20 mouse cellular contexts compared by ENCODE assay signal in the genomic region with DNA sequence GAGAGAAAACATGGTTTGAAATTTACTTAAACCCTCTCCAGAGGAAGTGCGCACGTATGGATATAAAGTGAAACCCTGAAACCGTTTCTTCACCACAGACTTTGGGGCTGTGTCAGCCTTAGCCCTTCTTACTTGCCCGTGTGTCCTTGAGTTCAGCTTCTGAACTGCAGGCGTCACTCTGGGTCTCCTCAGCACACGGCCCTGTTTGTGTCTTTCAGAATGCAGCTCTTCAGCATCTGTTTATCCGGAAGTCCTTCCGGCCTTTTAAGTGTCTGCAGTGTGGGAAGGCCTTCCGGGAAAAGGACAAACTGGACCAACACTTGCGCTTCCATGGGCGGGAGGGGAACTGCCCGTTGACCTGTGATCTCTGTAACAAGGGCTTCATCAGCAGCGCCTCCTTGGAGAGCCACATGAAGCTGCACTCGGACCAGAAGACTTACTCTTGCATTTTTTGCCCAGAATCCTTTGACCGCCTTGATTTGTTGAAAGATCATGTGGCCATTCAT. TPM values are rescaled to one million over a fixed set of nuclear protein-coding genes. Genes with fewer than 3 reads are reported as not detected.
DNase-seq lines count a peak whose midpoint lies in the region; ATAC-seq and TF ChIP-seq lines count a peak whose summit lies in the region.
"Had no signal": no experiment of that assay in that cellular context is flagged by ENCODE, and none has a peak within 500 bp of the region (broad histone marks: within the 10 kb centered on the region; RNA-seq: fewer than 3 reads in every experiment).

No protein-coding gene starts in this region.

- 74% methylated on average over 15 of the region's 15 CpGs for WGBS in hindbrain, postnatal 0 days
- WGBS in hindbrain, embryonic 11.5 days = 81% methylated on average over 15 of the region's 15 CpGs
- 62% methylated on average over 15 of the region's 15 CpGs for WGBS in lung, embryonic 14.5 days
- WGBS in lung, adult 2 months = 52% methylated on average over 15 of the region's 15 CpGs

- no peaks in the 10 kb centered on the region for H3K27me3 ChIP-seq in hindbrain, postnatal 0 days (ENCODE audit: insufficient read depth, low read length)
- H3K27me3 ChIP-seq in hindbrain, embryonic 11.5 days (ENCODE audit: control insufficient read depth, insufficient read depth, low read length) = no peaks in the 10 kb centered on the region
- no peaks in the 10 kb centered on the region for H3K27me3 ChIP-seq in lung, embryonic 14.5 days (ENCODE audit: insufficient read depth, low read length)
- H3K27me3 ChIP-seq: liver, embryonic 13.5 days; neural tube, embryonic 15.5 days had no signal

- DNase-seq in cerebellum, adult 9-10 months = peak; percentile 20
- DNase-seq in hindbrain, postnatal 0 days (ENCODE audit: low spot score) = no peak
- no peak for DNase-seq in hindbrain, embryonic 11.5 days (ENCODE audit: low spot score)
- peak; percentile 23 for DNase-seq in lung, embryonic 14.5 days
- DNase-seq in lung, adult 2 months = no peak
- no peak for DNase-seq in MN1 (ENCODE audit: low spot score)
- DNase-seq in gastrocnemius, adult 2 months = no peak
- DNase-seq: adrenal gland, postnatal 14 days; cerebellum, adult 18-20 months; gastrocnemius, postnatal 14 days; liver, embryonic 13.5 days; midbrain, embryonic 14.5 days; thymus, postnatal 14 days had no signal

- intact Hi-C loops in gastrocnemius, adult 2 months (cut with DNase I) = no loop called here

- no peak overlapping the region for H3K4me3 ChIP-seq in hindbrain, postnatal 0 days (ENCODE audit: low read length)
- no peak overlapping the region for H3K4me3 ChIP-seq in hindbrain, embryonic 11.5 days (ENCODE audit: low read depth, low read length)
- no peak overlapping the region for H3K4me3 ChIP-seq in lung, embryonic 14.5 days (ENCODE audit: low read depth, low read length)
- no peak overlapping the region for H3K4me3 ChIP-seq in lung, adult 2 months (replicated peaks; ENCODE audit: extremely low read depth, low read depth, low read length)
- no peak overlapping the region for H3K4me3 ChIP-seq in gastrocnemius, adult 2 months
- H3K4me3 ChIP-seq: heart, embryonic 10.5 days; limb, embryonic 10.5 days; liver, embryonic 13.5 days; myocyte; neural tube, embryonic 15.5 days had no signal

- no peaks in the 10 kb centered on the region for H3K4me1 ChIP-seq in hindbrain, postnatal 0 days (ENCODE audit: insufficient read depth, low read length)
- H3K4me1 ChIP-seq in hindbrain, embryonic 11.5 days (replicated peaks; ENCODE audit: control insufficient read depth, insufficient read depth, low read length) = peaks cover 3% of the 10 kb centered on the region
- H3K4me1 ChIP-seq in lung, embryonic 14.5 days (ENCODE audit: insufficient read depth) = no peaks in the 10 kb centered on the region
- no peaks in the 10 kb centered on the region for H3K4me1 ChIP-seq in lung, adult 2 months (ENCODE audit: control insufficient read depth, insufficient read depth, low read length)
- H3K4me1 ChIP-seq: limb, embryonic 10.5 days; liver, embryonic 13.5 days had no signal

- TF ChIP-seq CTCF in hindbrain, postnatal 0 days (IDR thresholded peaks at IDR 0.05; ENCODE audit: low read depth) = peak; percentile 24; the same call in 1 of the 2 replicates
- no peak; the same call in 1 of the 2 replicates for TF ChIP-seq CTCF in lung, embryonic 14.5 days (IDR thresholded peaks at IDR 0.05; ENCODE audit: low read depth)
- no peak for TF ChIP-seq CTCF in lung, adult 2 months (IDR thresholded peaks at IDR 0.05; ENCODE audit: insufficient read depth, low read length)
- TF ChIP-seq CTCF in gastrocnemius, adult 2 months (IDR thresholded peaks at IDR 0.05) = no peak

- peaks cover 10% of the 10 kb centered on the region; the same call in 1 of the 2 replicates for H3K36me3 ChIP-seq in hindbrain, postnatal 0 days (ENCODE audit: insufficient read depth, low read length)
- H3K36me3 ChIP-seq in hindbrain, embryonic 11.5 days (ENCODE audit: control insufficient read depth, insufficient read depth, low read length) = no peaks in the 10 kb centered on the region
- peaks cover 14% of the 10 kb centered on the region for H3K36me3 ChIP-seq in lung, embryonic 14.5 days (ENCODE audit: insufficient read depth)

- no peaks in the 10 kb centered on the region for H3K9me3 ChIP-seq in hindbrain, postnatal 0 days (ENCODE audit: low read length)
- no peaks in the 10 kb centered on the region for H3K9me3 ChIP-seq in hindbrain, embryonic 11.5 days (ENCODE audit: control insufficient read depth, low read length)
- no peaks in the 10 kb centered on the region for H3K9me3 ChIP-seq in lung, embryonic 14.5 days (ENCODE audit: low read depth, low read length)
- H3K9me3 ChIP-seq: heart, embryonic 10.5 days; limb, embryonic 10.5 days; liver, embryonic 13.5 days; neural tube, embryonic 15.5 days had no signal

- no peak overlapping the region for H3K4me2 ChIP-seq in hindbrain, postnatal 0 days (ENCODE audit: low read depth, low read length)
- no peak overlapping the region for H3K4me2 ChIP-seq in hindbrain, embryonic 11.5 days (replicated peaks; ENCODE audit: low read depth, low read length)
- H3K4me2 ChIP-seq in lung, embryonic 14.5 days = no peak overlapping the region
- H3K4me2 ChIP-seq: liver, embryonic 13.5 days; neural tube, embryonic 15.5 days had no signal

- no peak for TF ChIP-seq POLR2A in lung, adult 2 months (IDR thresholded peaks at IDR 0.05; ENCODE audit: borderline replicate concordance, extremely low read depth, low read depth, low read length)

- no peak overlapping the region for H3K27ac ChIP-seq in hindbrain, postnatal 0 days
- H3K27ac ChIP-seq in hindbrain, embryonic 11.5 days (ENCODE audit: low read depth, low read length) = no peak overlapping the region
- H3K27ac ChIP-seq in lung, embryonic 14.5 days (ENCODE audit: low read depth) = no peak overlapping the region
- H3K27ac ChIP-seq in gastrocnemius, adult 2 months = no peak overlapping the region
- H3K27ac ChIP-seq: heart, embryonic 10.5 days; limb, embryonic 10.5 days; liver, embryonic 13.5 days; neural tube, embryonic 15.5 days; stomach, postnatal 0 days had no signal

- H3K9ac ChIP-seq in hindbrain, postnatal 0 days (replicated peaks; ENCODE audit: low read length) = no peak overlapping the region
- H3K9ac ChIP-seq in hindbrain, embryonic 11.5 days (ENCODE audit: low read depth, low read length) = no peak overlapping the region
- H3K9ac ChIP-seq in lung, embryonic 14.5 days = no peak overlapping the region
- H3K9ac ChIP-seq: liver, embryonic 13.5 days; neural tube, embryonic 15.5 days had no signal

- no peak for ATAC-seq in cerebellum, adult (ENCODE audit: insufficient number of reproducible peaks, low FRiP score, low TSS enrichment)
- ATAC-seq in hindbrain, postnatal 0 days = no peak
- ATAC-seq in hindbrain, embryonic 11.5 days (ENCODE audit: low FRiP score) = no peak
- no peak for ATAC-seq in lung, embryonic 14.5 days (ENCODE audit: insufficient read depth)
- ATAC-seq: CD4-positive, CD25-positive, alpha-beta regulatory T cell, adult 4 months had no signal

RNA-seq across cellular contexts. Expression of a gene that starts 39.4 kb away (rescaled TPM):
- total RNA-seq in hindbrain, postnatal 0 days (2014; rRNA removed) = 39.1 and 41.3 TPM in 2 replicates
- 23.2 and 24.1 TPM in 2 replicates for polyA plus RNA-seq in hindbrain, postnatal 0 days (2015; fragmentation: Nextera tagmentation; extraction: Ambion mirVana)
- 22.3 and 29.4 TPM in 2 replicates for polyA plus RNA-seq in hindbrain, embryonic 11.5 days (2014; fragmentation: Nextera tagmentation; extraction: Ambion mirVana)
- 21.2 and 27.0 TPM in 2 replicates for polyA plus RNA-seq in lung, embryonic 14.5 days (2014; fragmentation: Nextera tagmentation; extraction: Ambion mirVana)
- 16.6 and 19.7 TPM in 2 replicates for polyA plus RNA-seq in lung, adult 2 months (2012; rRNA removed)
- 10 to 100 TPM; 10.4 to 11.2 TPM for total RNA-seq in gastrocnemius, adult 2 months (2021)

Comparison
In these comparisons a context has a peak if more than half of its experiments do, and no peak if none do; other contexts are left out.
1. DNase-seq: peak in cerebellum, adult 9-10 months (single experiment) and lung, embryonic 14.5 days (single experiment); none in hindbrain, postnatal 0 days (single experiment), hindbrain, embryonic 11.5 days (single experiment), lung, adult 2 months (single experiment), MN1 (single experiment) and gastrocnemius, adult 2 months (single experiment).